Mouse (Mus musculus): ENCODE measurements around the gene Tmem170b. TPM values are rescaled to one million over a fixed set of nuclear protein-coding genes. Genes with fewer than 3 reads are reported as not detected.

Tmem170b gene
- polyA plus RNA-seq, 1 experiment from 2014 or later = 10.2 TPM

Other genes starting within 250 kb of the Tmem170b start
- 22.8 and 23.8 TPM in 2 replicates for gene Nedd9, start 118.5 kb upstream of the Tmem170b start, polyA plus RNA-seq (2015; fragmentation: Nextera tagmentation; extraction: Ambion mirVana)
- 0.22 and 0.66 TPM in 2 replicates for gene Adtrp, start 241.8 kb downstream of the Tmem170b start, polyA plus RNA-seq (2015; fragmentation: Nextera tagmentation; extraction: Ambion mirVana)